Mouse (Mus musculus) liver, embryonic 14.5 days (tissue): ENCODE measurements around the gene Pdik1l. TPM values are rescaled to one million over a fixed set of nuclear protein-coding genes. Genes with fewer than 3 reads are reported as not detected.

Source experiments
- ATAC-seq: fragments of 200-750 bp; cut with Nextera tagmentation; 2 replicates; pipeline ENCODE4 v1.8.0; 2017; ENCODE audit warnings: moderate number of reproducible peaks, mild to moderate bottlenecking, moderate library complexity; ENCODE audit not compliant: insufficient read depth
- DNase-seq, 3 experiments: peaks; one replicate each; pipeline ENCODE4 v3.0.0-alpha.2; 2012 to 2013; ENCODE audit warnings: low read depth in 3 of 3, low spot score in 3 of 3
- H3K27ac ChIP-seq: fragments of 300-500 bp; sonication (generic); 2 replicates; pipeline ENCODE4 v1.5.1; 2014; ENCODE audit warnings: moderate library complexity, mild to moderate bottlenecking, control low read depth, inconsistent platforms
- H3K27me3 ChIP-seq: fragments of 300-500 bp; sonication (generic); 2 replicates; pipeline ENCODE4 v1.6.1; 2014; ENCODE audit warnings: mild to moderate bottlenecking, low read length, moderate library complexity; ENCODE audit not compliant: control insufficient read depth, insufficient read depth
- H3K36me3 ChIP-seq: fragments of 300-500 bp; sonication (generic); replicated peaks from 2 replicates; pipeline ENCODE4 v1.6.1; 2014; ENCODE audit warnings: low read depth; ENCODE audit not compliant: control insufficient read depth, insufficient read depth
- H3K4me1 ChIP-seq, 2 experiments: fragments of 200-500 bp in 1 of 2; fragments of 300-500 bp in 1 of 2; sonication (generic) in 1 of 2; replicated peaks; 2 replicates each; pipeline ENCODE4 v1.6.1; 2012 to 2014; ENCODE audit warnings: antibody characterized with exemption in 1 of 2, inconsistent platforms in 1 of 2, low read length in 1 of 2; ENCODE audit not compliant: control insufficient read depth in 2 of 2, insufficient read depth in 2 of 2
- H3K4me2 ChIP-seq: fragments of 300-500 bp; sonication (generic); 2 replicates; pipeline ENCODE4 v1.6.1; 2014; ENCODE audit warnings: low read depth, mild to moderate bottlenecking, control low read depth, moderate library complexity
- H3K4me3 ChIP-seq, 2 experiments: fragments of 200-500 bp in 1 of 2; fragments of 300-500 bp in 1 of 2; sonication (generic) in 1 of 2; 2 replicates each; pipeline ENCODE4 v1.5.1; 2012 to 2014; ENCODE audit warnings: low read depth in 2 of 2, low read length in 2 of 2, mild to moderate bottlenecking in 2 of 2, control low read depth in 1 of 2, inconsistent platforms in 1 of 2, moderate library complexity in 1 of 2; ENCODE audit not compliant: insufficient read depth in 1 of 2
- H3K9ac ChIP-seq: fragments of 300-500 bp; sonication (generic); replicated peaks from 2 replicates; pipeline ENCODE4 v1.6.1; 2014; ENCODE audit warnings: mild to moderate bottlenecking, control low read depth, moderate library complexity
- H3K9me3 ChIP-seq: fragments of 300-500 bp; sonication (generic); 2 replicates; pipeline ENCODE4 v1.6.1; 2016; ENCODE audit warnings: low read length, mixed read lengths; ENCODE audit not compliant: control insufficient read depth
- CTCF ChIP-seq: IDR thresholded peaks from 2 replicates; pipeline ENCODE4 v1.5.1; 2016; ENCODE audit warnings: antibody characterized with exemption, low read depth, control low read depth
- EP300 ChIP-seq: IDR thresholded peaks from 2 replicates; pipeline ENCODE4 v1.6.1; 2016; ENCODE audit warnings: antibody characterized with exemption, low read depth
- WGBS: fragments of 180-500 bp; shearing (Covaris S2); extraction: QIAGEN DNeasy Blood & Tissue Kit; methylation state at CpG from one replicate; pipeline ENCODE4 v1.1.7; 2014; ENCODE audit not compliant: insufficient replicate concordance; 5-methylcytosine and 5-hydroxymethylcytosine counted together
- polyA plus RNA-seq, 2 experiments: library from polyadenylated mRNA; depleted of rRNA in 1 of 2; stranded (reverse) in 1 of 2; unstranded in 1 of 2; fragments of >200 nt; fragmentation: Nextera tagmentation in 1 of 2; extraction: Ambion mirVana in 1 of 2; gene quantifications; 2 replicates each; pipeline versions ENCODE4 v1.2.1 to v1.2.3; 2012 to 2014

Gene Pdik1l
- polyA plus RNA-seq, 2 experiments, result 4.5 to 12.4 TPM

DNA sequence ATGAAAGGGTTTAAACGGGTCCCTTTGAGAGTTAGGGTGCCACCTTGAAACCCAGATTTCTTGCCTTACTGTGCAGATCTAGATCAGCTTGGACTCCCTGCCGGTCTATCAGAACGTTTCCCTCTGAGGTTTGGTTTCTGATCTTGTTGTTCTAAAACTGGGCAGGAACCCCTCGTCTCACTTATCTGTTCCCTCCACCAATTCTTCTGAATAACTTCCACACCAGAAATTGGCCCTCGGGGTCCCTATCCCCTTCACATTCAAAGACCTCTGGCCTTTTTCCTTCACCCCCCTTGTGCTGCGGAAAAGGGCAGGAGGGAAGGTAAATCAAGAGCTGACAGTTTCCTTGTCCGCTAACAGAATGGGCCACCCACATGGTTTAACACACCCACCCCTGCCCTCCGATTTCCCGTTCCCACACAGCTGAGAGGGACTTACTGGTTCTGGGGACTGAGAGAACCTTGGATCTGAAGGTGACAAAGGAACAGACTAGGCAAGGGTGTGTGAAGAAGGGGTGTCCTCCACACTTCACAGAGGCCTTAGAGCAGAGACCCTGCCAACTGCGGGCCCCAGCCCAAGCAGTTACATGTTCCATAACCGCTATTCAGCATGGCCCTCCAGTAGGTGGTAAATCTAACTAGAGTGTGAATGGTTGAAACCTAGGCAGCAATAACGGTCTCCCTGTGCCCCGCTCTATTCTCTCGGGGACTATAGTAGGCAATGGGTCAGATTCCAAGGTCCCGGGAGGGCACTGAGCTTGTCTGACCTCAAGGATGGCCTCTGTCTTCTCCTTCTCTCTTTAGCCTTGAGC, 34.6 kb downstream of the Pdik1l start:
- Histone ChIP-seq H3K9ac (no peak overlapping the region), H3K27me3 (peaks cover 75% of the 10 kb centered on the region), H3K36me3 (no peaks in the 10 kb centered on the region), H3K9me3 (no peaks in the 10 kb centered on the region), H3K27ac (no peak overlapping the region), H3K4me1 (peaks cover 0 to 18% of the 10 kb centered on the region in 2 experiments; a peak in 2 of 4 replicates), H3K4me2 (no peak overlapping the region), H3K4me3 (0 out of 4 replicates have a peak overlapping the region, but pooled peaks of 1 of the 2 experiments have one; percentile 28)
- no peak for TF ChIP-seq CTCF
- no peak for TF ChIP-seq EP300
- WGBS, result 13% methylated on average over 15 of the region's 15 CpGs
- DNase-seq (no peak), ATAC-seq (no peak)

DNA sequence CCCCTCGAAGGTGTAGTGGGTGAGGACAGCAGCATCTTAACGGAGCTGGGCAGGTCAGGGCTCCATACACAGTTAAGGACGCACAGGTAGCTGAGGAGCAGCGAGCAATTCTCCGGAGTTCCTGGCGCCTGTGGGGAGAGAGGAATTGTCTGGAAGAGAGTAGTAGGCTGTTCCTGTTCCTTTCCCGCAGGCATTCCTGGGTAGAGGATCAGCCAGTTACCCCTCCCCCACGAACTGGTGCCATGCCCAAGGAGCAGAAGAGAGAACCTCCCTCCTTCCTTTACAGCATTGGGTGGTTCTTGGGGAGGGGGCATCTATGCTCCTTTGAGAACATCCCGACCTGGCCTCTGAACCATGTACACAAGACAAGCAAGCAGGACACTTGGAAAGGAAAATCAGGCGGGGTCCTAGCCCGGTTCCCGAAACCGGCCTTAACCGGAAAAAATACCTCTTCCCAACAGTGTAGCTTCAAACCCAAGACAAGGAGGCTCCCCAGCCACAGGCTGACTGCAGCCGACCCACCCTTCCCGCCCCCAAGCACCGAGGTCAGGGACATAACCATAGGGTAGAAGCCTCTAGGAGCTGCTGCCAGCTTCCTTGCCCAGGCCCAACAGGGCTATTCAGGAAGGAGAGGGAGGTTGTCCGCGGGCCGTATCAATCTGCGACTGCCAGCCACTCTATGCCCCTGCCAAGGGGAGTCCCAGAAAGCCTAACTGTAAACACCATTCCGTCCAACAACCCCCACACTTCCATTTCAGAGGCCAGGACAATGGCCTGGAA, 35.4 kb downstream of the Pdik1l start:
- no peak overlapping the region for H3K27ac ChIP-seq
- no peak for DNase-seq
- peaks cover 83% of the 10 kb centered on the region for H3K27me3 ChIP-seq
- ATAC-seq, result no peak
- H3K4me3 ChIP-seq, result peak overlapping the region in 1 of 2 experiments; percentile 43; a peak in 1 of 4 replicates
- peak overlapping the region; percentile 61 for H3K4me2 ChIP-seq
- H3K4me1 ChIP-seq, result peaks cover 0 to 18% of the 10 kb centered on the region in 2 experiments; a peak in 2 of 4 replicates
- H3K9me3 ChIP-seq, result no peaks in the 10 kb centered on the region
- H3K36me3 ChIP-seq, result no peaks in the 10 kb centered on the region
- WGBS, result 8% methylated on average over 22 of the region's 22 CpGs
- TF ChIP-seq CTCF (no peak), EP300 (no peak)
- no peak overlapping the region for H3K9ac ChIP-seq

DNA sequence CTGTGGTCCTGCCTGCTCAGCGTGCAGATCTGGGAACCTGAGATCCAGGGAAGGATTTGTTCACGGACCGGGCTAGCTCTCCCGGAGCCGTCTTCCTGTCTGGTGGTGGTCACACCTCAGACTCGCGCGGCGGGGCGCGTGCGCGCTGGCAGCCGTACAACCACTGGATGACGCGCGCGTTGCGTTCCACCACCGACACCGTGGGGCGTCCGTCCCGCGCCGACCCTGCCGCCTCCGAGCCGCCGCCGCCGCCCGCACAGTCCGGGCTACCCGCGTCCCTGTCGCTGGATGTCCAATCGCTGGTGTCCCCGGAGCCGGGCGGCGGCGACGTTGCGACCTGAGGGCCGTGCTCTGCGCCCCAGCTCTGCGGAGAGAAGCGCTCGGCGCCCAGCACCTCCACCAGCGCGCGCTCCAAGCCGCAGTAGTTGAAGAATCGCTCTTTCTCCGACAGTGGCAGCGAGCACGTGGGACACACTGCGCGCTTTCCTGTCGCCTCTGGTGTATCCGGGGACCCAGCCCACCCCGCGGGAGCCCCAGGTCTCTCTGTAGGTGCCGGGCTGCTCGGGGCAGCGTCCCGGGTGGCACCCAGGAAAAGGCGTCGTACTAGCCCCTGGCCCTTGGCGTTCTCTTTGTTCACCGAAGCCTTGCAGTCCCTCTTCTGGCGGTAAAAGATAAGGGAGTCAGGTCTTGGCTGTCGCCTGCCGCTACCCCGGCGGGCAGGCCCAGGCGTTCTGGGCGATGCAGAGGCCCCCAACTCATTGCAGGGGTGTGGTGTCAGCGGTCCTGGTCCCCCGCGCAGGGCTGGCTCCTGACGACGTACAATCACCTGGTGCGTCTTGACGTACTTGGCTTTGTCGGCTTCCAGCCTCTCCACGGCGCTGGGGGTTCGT, 36.2 kb downstream of the Pdik1l start:
- H3K4me2 ChIP-seq, result peak overlapping the region; percentile 61
- peaks cover 0 to 18% of the 10 kb centered on the region in 2 experiments; a peak in 2 of 4 replicates for H3K4me1 ChIP-seq
- H3K27ac ChIP-seq, result no peak overlapping the region
- peak overlapping the region; percentile 2 to 43; a peak in 3 of 4 replicates for H3K4me3 ChIP-seq
- peaks cover 84% of the 10 kb centered on the region for H3K27me3 ChIP-seq
- 1% methylated on average over 91 of the region's 91 CpGs for WGBS
- ATAC-seq (peak; percentile 34; the same call in 1 of the 2 replicates), DNase-seq (no peak)
- H3K36me3 ChIP-seq, result no peaks in the 10 kb centered on the region
- H3K9ac ChIP-seq, result no peak overlapping the region
- H3K9me3 ChIP-seq, result no peaks in the 10 kb centered on the region
- TF ChIP-seq CTCF (no peak), EP300 (no peak)

DNA sequence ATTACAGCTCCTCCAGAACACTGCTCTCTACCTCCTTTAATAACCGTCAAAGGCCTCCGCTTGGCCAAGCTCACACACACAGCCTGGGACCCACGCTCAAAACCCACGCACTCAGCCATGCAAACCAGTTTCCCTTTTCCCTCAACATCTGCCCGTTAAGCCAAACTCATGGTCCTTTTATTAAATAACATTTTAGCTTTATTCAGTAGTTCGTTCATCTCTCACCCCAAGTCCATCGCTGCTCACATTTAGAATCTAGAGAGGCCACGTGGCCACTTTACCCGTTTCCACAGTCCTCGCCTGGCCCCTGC, 36.8 kb downstream of the Pdik1l start:
- H3K27me3 ChIP-seq, result peaks cover 83% of the 10 kb centered on the region
- no peaks in the 10 kb centered on the region for H3K36me3 ChIP-seq
- DNase-seq, result no peak
- TF ChIP-seq EP300, result no peak
- TF ChIP-seq CTCF, result no peak
- WGBS, result 19% methylated on average over 10 of the region's 10 CpGs
- H3K4me2 ChIP-seq, result peak overlapping the region; percentile 61
- H3K9me3 ChIP-seq, result no peaks in the 10 kb centered on the region
- no peak overlapping the region for H3K27ac ChIP-seq
- H3K9ac ChIP-seq, result no peak overlapping the region
- ATAC-seq, result no peak
- peak overlapping the region in 1 of 2 experiments; percentile 2; a peak in 2 of 4 replicates for H3K4me3 ChIP-seq
- peaks cover 0 to 16% of the 10 kb centered on the region in 2 experiments; a peak in 2 of 4 replicates for H3K4me1 ChIP-seq
